Mouse (Mus musculus): Measurements from ENCODE around the gene Col11a2.

DNA sequence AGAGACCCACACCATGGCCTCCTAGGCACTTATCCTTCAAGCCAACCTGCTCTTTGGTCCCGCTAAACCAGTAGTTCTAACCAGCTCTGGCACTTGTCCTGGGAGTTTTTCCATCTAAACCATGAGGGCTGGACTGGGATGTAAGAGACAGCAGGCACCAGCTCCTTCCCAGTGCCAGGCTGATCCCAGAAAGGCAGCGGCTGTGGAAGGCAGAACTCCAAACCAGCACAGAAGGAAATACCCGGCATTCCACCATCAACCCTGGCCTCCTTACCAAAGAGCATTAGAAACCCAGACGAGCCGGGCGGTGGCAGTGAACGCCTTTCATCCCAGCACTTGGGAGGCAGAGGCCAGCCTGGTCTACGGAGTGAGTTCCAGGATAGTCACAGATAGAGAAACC lies 71.1 kb downstream of the Col11a2 start:
- TF ChIP-seq CTCF (IDR thresholded peaks at IDR 0.05; ENCODE audit: extremely low read depth, insufficient read depth, insufficient read length, insufficient replicate concordance) (no peak), POLR2A (IDR thresholded peaks at IDR 0.05; ENCODE audit: low read depth, low read length) (no peak)
